Mouse (Mus musculus) spleen, postnatal 10 days (tissue): Measurements from ENCODE around the gene Siglecf.

Source experiments
- DNase-seq, 2 experiments: peaks; one replicate each; pipeline ENCODE4 v3.0.0; 2021 to 2022; ENCODE audit warnings: low spot score in 2 of 2

Siglecf gene

GRCm38 (mm10) chr7:43362021-43362420 is 10.9 kb downstream of the Siglecf start:
- DNase-seq, result no peak

DNA sequence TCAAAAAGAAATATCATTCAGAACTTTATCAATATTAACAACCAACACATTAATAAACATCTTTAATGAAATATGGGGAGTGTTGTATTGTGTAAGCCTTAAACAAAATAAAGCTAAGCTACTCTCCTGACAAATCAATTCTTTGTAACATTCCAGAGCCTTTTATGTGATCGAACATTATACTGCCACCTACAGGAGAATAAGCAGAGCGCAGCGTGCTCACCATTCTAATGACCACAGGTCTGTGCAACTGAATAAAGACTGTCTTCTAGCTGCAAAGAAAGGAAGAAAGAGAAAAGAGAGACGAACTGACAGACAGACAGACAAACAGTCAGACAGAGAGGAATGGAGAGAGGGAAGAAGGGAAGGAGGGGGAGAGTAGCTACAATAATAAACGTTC is 27.1 kb downstream of the Siglecf start:
- DNase-seq, result peak in 1 of 2 experiments; percentile 31

- peak in 1 of 2 experiments; percentile 61 for DNase-seq
Measured at GRCm38 (mm10) chr7:43392349-43393121, 41.4 kb downstream of the Siglecf start.

GRCm38 (mm10) chr7:43399501-43399900 is 48.4 kb downstream of the Siglecf start:
- no peak for DNase-seq

DNA sequence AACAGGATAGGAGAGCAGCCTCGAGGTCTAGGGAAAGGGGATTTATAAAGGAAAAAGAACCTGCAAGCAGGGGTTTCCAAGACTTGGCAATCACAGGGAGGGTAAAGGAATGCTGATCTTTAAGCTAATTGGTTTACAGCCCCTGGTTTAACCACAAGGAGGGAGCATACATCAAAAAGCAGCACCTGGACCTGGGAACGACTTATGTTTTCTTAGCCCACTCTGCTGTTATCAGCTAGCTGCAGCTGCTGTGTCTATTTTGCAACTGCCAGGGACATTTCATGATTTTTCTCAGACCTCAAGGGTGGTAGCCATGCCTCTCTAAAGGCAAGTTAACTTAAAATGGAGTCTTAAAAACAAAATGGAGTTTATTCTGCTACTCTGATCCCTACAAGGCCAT is 51.6 kb downstream of the Siglecf start:
- no peak for DNase-seq

DNA sequence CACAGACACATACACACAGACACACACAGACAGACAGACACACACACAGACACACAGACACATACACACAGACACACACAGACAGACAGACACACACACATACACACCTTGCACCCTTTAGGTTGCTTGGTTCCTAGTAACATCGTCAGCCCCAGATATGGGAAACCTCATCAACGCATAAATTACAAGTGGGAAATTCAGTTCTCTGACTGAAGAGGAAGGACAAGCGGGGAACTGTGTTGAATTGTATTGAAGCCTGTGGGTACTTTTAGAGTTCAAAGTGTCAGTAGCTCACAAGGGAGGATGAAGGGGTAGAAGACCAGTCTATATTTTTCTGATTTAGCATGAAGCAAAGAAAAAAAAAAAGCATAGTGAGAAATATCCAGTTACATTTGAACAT is 56.4 kb downstream of the Siglecf start:
- DNase-seq, result no peak

DNA sequence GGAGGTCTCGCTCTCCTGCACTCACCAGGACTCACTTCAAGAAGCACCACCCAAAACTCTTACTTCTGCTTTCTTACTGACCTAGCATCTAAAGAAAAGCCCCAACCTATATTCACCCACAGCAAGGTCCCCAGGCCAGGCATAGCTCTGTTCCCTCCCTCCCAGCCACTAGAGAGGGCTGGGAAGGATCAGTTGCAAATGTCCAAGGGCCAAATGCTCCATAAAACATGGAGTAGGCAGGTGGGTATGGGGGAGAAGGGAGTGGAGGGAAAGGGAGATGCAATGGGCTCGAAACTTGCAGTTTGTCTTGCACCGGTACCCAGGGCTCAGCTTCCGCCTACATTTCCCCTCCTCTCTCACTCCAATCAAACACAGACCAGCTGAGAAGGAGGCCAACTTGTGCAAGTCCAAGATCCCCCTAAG is 57.0 kb downstream of the Siglecf start, which contains the start of gene Siglecg:
Siglecg (plus strand) TSS at position 74 of the 423 bp plus-strand sequence.
- DNase-seq, result peak; percentile 38 to 49

- no peak for DNase-seq
Measured at GRCm38 (mm10) chr7:43409084-43409483, 57.9 kb downstream of the Siglecf start.
